Mouse (Mus musculus) liver, embryonic 14.5 days (tissue): ENCODE measurements around the gene Csnk1g2. TPM values are rescaled to one million over a fixed set of nuclear protein-coding genes. Genes with fewer than 3 reads are reported as not detected.

Source experiments
- ATAC-seq: fragments of 200-750 bp; cut with Nextera tagmentation; 2 replicates; pipeline ENCODE4 v1.8.0; 2017; ENCODE audit warnings: moderate number of reproducible peaks, mild to moderate bottlenecking, moderate library complexity; ENCODE audit not compliant: insufficient read depth
- DNase-seq, 3 experiments: peaks; one replicate each; pipeline ENCODE4 v3.0.0-alpha.2; 2012 to 2013; ENCODE audit warnings: low read depth in 3 of 3, low spot score in 3 of 3
- H3K27ac ChIP-seq: fragments of 300-500 bp; sonication (generic); 2 replicates; pipeline ENCODE4 v1.5.1; 2014; ENCODE audit warnings: moderate library complexity, mild to moderate bottlenecking, control low read depth, inconsistent platforms
- H3K27me3 ChIP-seq: fragments of 300-500 bp; sonication (generic); 2 replicates; pipeline ENCODE4 v1.6.1; 2014; ENCODE audit warnings: mild to moderate bottlenecking, low read length, moderate library complexity; ENCODE audit not compliant: control insufficient read depth, insufficient read depth
- H3K36me3 ChIP-seq: fragments of 300-500 bp; sonication (generic); replicated peaks from 2 replicates; pipeline ENCODE4 v1.6.1; 2014; ENCODE audit warnings: low read depth; ENCODE audit not compliant: control insufficient read depth, insufficient read depth
- H3K4me1 ChIP-seq, 2 experiments: fragments of 200-500 bp in 1 of 2; fragments of 300-500 bp in 1 of 2; sonication (generic) in 1 of 2; replicated peaks; 2 replicates each; pipeline ENCODE4 v1.6.1; 2012 to 2014; ENCODE audit warnings: antibody characterized with exemption in 1 of 2, inconsistent platforms in 1 of 2, low read length in 1 of 2; ENCODE audit not compliant: control insufficient read depth in 2 of 2, insufficient read depth in 2 of 2
- H3K4me2 ChIP-seq: fragments of 300-500 bp; sonication (generic); 2 replicates; pipeline ENCODE4 v1.6.1; 2014; ENCODE audit warnings: low read depth, mild to moderate bottlenecking, control low read depth, moderate library complexity
- H3K4me3 ChIP-seq, 2 experiments: fragments of 200-500 bp in 1 of 2; fragments of 300-500 bp in 1 of 2; sonication (generic) in 1 of 2; 2 replicates each; pipeline ENCODE4 v1.5.1; 2012 to 2014; ENCODE audit warnings: low read depth in 2 of 2, low read length in 2 of 2, mild to moderate bottlenecking in 2 of 2, control low read depth in 1 of 2, inconsistent platforms in 1 of 2, moderate library complexity in 1 of 2; ENCODE audit not compliant: insufficient read depth in 1 of 2
- H3K9ac ChIP-seq: fragments of 300-500 bp; sonication (generic); replicated peaks from 2 replicates; pipeline ENCODE4 v1.6.1; 2014; ENCODE audit warnings: mild to moderate bottlenecking, control low read depth, moderate library complexity
- H3K9me3 ChIP-seq: fragments of 300-500 bp; sonication (generic); 2 replicates; pipeline ENCODE4 v1.6.1; 2016; ENCODE audit warnings: low read length, mixed read lengths; ENCODE audit not compliant: control insufficient read depth
- CTCF ChIP-seq: IDR thresholded peaks from 2 replicates; pipeline ENCODE4 v1.5.1; 2016; ENCODE audit warnings: antibody characterized with exemption, low read depth, control low read depth
- EP300 ChIP-seq: IDR thresholded peaks from 2 replicates; pipeline ENCODE4 v1.6.1; 2016; ENCODE audit warnings: antibody characterized with exemption, low read depth
- WGBS: fragments of 180-500 bp; shearing (Covaris S2); extraction: QIAGEN DNeasy Blood & Tissue Kit; methylation state at CpG from one replicate; pipeline ENCODE4 v1.1.7; 2014; ENCODE audit not compliant: insufficient replicate concordance; 5-methylcytosine and 5-hydroxymethylcytosine counted together
- polyA plus RNA-seq, 2 experiments: library from polyadenylated mRNA; depleted of rRNA in 1 of 2; stranded (reverse) in 1 of 2; unstranded in 1 of 2; fragments of >200 nt; fragmentation: Nextera tagmentation in 1 of 2; extraction: Ambion mirVana in 1 of 2; gene quantifications; 2 replicates each; pipeline versions ENCODE4 v1.2.1 to v1.2.3; 2012 to 2014

Gene Csnk1g2
- polyA plus RNA-seq, 2 experiments, result 25.5 to 51.3 TPM

- Histone ChIP-seq H3K27me3 (no peaks in the 10 kb centered on the region), H3K27ac (no peak overlapping the region), H3K4me3 (no peak overlapping the region), H3K9ac (no peak overlapping the region), H3K4me2 (no peak overlapping the region), H3K36me3 (peaks cover 57% of the 10 kb centered on the region), H3K9me3 (no peaks in the 10 kb centered on the region), H3K4me1 (peaks cover 16 to 20% of the 10 kb centered on the region in 2 experiments)
- WGBS, result 85% methylated on average over 4 of the region's 4 CpGs
- DNase-seq (no peak), ATAC-seq (no peak)
- TF ChIP-seq CTCF (no peak), EP300 (no peak)
Measured at GRCm38 (mm10) chr10:80671251-80671650, 48.6 kb downstream of the Csnk1g2 start.

- Histone ChIP-seq H3K4me1 (peaks cover 20 to 23% of the 10 kb centered on the region in 2 experiments), H3K27me3 (no peaks in the 10 kb centered on the region), H3K9me3 (no peaks in the 10 kb centered on the region), H3K36me3 (peaks cover 49% of the 10 kb centered on the region), H3K27ac (no peak overlapping the region), H3K4me2 (no peak overlapping the region), H3K9ac (no peak overlapping the region), H3K4me3 (no peak overlapping the region)
- DNase-seq (no peak), ATAC-seq (no peak)
- 74% methylated on average over 11 of the region's 11 CpGs for WGBS
- TF ChIP-seq CTCF (no peak), EP300 (no peak)
Measured at GRCm38 (mm10) chr10:80671936-80672690, 49.5 kb downstream of the Csnk1g2 start.

DNA sequence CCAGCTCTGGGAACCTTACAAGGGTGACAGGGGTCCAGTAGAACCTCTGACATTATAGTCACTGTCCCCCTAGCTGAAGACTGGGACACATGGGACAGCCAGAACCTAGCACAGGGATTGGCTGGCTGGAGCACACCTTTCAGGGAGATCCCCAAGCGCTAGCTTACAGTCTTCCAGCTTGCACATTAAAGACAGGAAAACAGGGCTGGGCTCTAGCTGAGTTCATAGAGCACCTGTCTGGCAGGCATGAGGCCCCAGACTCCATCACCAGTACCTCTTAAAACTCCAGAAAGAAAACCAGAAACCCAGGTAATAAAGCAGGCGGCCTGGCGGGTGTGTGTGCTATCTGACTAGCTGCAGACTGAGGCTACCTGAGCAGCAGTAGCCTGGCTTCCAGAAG, 51.1 kb downstream of the Csnk1g2 start:
- Histone ChIP-seq H3K27me3 (no peaks in the 10 kb centered on the region), H3K4me1 (peaks cover 35 to 39% of the 10 kb centered on the region in 2 experiments), H3K9ac (peak overlapping the region; percentile 98), H3K4me3 (peak overlapping the region in 1 of 2 experiments; percentile 98; a peak in 2 of 4 replicates), H3K4me2 (peak overlapping the region; percentile 98), H3K36me3 (peaks cover 34% of the 10 kb centered on the region), H3K9me3 (no peaks in the 10 kb centered on the region), H3K27ac (no peak overlapping the region)
- no peak for DNase-seq
- 67% methylated on average over 3 of the region's 3 CpGs for WGBS
- ATAC-seq, result no peak
- TF ChIP-seq CTCF (no peak), EP300 (no peak)

- Histone ChIP-seq H3K27me3 (no peaks in the 10 kb centered on the region), H3K9me3 (no peaks in the 10 kb centered on the region), H3K36me3 (peaks cover 28% of the 10 kb centered on the region), H3K4me1 (peaks cover 41 to 44% of the 10 kb centered on the region in 2 experiments), H3K27ac (peak overlapping the region; percentile 5; the same call in 1 of the 2 replicates), H3K4me2 (peak overlapping the region; percentile 98), H3K4me3 (peak overlapping the region; percentile 86 to 98), H3K9ac (peak overlapping the region; percentile 98)
- WGBS, result 59% methylated on average over 5 of the region's 5 CpGs
- no peak for DNase-seq
- no peak for ATAC-seq
- TF ChIP-seq CTCF (0 out of 2 replicates have a peak, but pooled peaks have one; percentile 4), EP300 (no peak)
Measured at GRCm38 (mm10) chr10:80674161-80674711, 51.6 kb downstream of the Csnk1g2 start.

DNA sequence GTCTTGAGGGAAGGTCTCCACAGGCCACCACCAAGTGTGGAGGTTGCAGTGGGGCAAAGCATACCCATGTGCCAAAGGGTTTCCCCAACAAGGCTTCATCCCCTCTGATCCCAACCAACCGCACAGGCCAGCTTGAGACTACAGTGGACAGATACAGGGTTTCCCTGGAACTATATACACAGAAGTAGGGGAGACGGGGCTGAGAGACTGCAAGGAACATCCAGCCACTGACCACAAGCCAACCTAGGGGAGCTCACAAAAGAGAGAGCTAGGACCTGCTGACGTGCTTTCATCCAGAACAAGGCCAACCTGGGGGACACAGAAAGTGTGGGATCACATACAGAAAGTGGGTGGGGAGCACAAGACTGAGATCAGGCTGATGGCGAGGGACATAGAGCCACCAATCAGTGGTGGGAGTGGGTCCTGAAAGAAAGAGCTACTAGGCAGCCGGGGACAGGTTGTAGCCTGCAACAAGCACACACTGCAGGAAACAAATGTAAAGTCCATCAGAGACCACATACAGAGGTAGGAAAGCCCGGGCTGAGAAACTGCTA, 52.3 kb downstream of the Csnk1g2 start:
- DNase-seq (no peak), ATAC-seq (no peak)
- Histone ChIP-seq H3K27ac (peak overlapping the region; percentile 76), H3K36me3 (peaks cover 23% of the 10 kb centered on the region), H3K9ac (peak overlapping the region; percentile 98), H3K4me3 (peak overlapping the region; percentile 86 to 98), H3K9me3 (no peaks in the 10 kb centered on the region), H3K4me2 (peak overlapping the region; percentile 98), H3K4me1 (peaks cover 48 to 51% of the 10 kb centered on the region in 2 experiments), H3K27me3 (no peaks in the 10 kb centered on the region)
- WGBS, result 12% methylated on average over 6 of the region's 6 CpGs
- TF ChIP-seq CTCF, result no peak
- no peak for TF ChIP-seq EP300
